Mouse (Mus musculus) CH12.LX (cell line): ENCODE measurements at regions not wholly inside any gene's neighbourhood (a gene's known extent, or its start where the extent isn't known, plus 50 kb on each side); places are given as distances from the start of the nearest gene placed in this dataset.

Experiments
- DNase-seq: peaks from one replicate; pipeline ENCODE4 v3.0.0-alpha.2; 2013; ENCODE audit errors: extremely low read depth
- H3K27ac ChIP-seq: 2 replicates; pipeline ENCODE4 v1.5.1; 2012; ENCODE audit warnings: low read depth, mild to moderate bottlenecking, control low read depth, moderate library complexity; ENCODE audit not compliant: insufficient read depth
- H3K27me3 ChIP-seq: replicated peaks from 2 replicates; pipeline ENCODE3; 2012; ENCODE audit warnings: inconsistent platforms
- H3K36me3 ChIP-seq, 2 experiments: replicated peaks in 1 of 2; 2 replicates each; pipeline versions ENCODE3 to v1.6.1; 2012; ENCODE audit warnings: inconsistent platforms in 1 of 2, low read length in 1 of 2, mild to moderate bottlenecking in 1 of 2, mixed read lengths in 1 of 2, moderate library complexity in 1 of 2; ENCODE audit not compliant: control insufficient read depth in 1 of 2, insufficient read depth in 1 of 2
- H3K4me1 ChIP-seq, 2 experiments: 2 replicates each; pipeline ENCODE4 v1.6.1; 2012; ENCODE audit warnings: inconsistent platforms in 1 of 2, moderate library complexity in 1 of 2; ENCODE audit not compliant: insufficient read depth in 2 of 2, control insufficient read depth in 1 of 2
- H3K4me2 ChIP-seq: 2 replicates; pipeline ENCODE4 v1.6.1; 2012; ENCODE audit warnings: low read depth, mild to moderate bottlenecking, control low read depth; ENCODE audit not compliant: poor library complexity, insufficient read depth, severe bottlenecking
- H3K4me3 ChIP-seq, 3 experiments: fragments of 150-350 bp in 1 of 3; sonication (generic) in 1 of 3; replicated peaks in 1 of 3; 2 replicates each; pipeline versions ENCODE3 to v1.5.1; 2011 to 2012; ENCODE audit warnings: low read depth in 2 of 3, low read length in 2 of 3, mild to moderate bottlenecking in 2 of 3, moderate library complexity in 2 of 3, control low read depth in 1 of 3, improper control_type of control experiment in 1 of 3, inconsistent platforms in 1 of 3, mixed read lengths in 1 of 3; ENCODE audit not compliant: poor library complexity in 1 of 3
- H3K79me2 ChIP-seq: replicated peaks from 2 replicates; pipeline ENCODE4 v1.6.1; 2012; ENCODE audit warnings: mild to moderate bottlenecking, moderate library complexity; ENCODE audit not compliant: control insufficient read depth, poor library complexity, insufficient read depth, severe bottlenecking; ENCODE audit errors: extremely low read depth
- H3K9ac ChIP-seq: 2 replicates; pipeline ENCODE4 v1.6.1; 2012; ENCODE audit warnings: low read depth, mild to moderate bottlenecking, control low read depth, moderate library complexity; ENCODE audit not compliant: insufficient read depth
- H3K9me3 ChIP-seq: replicated peaks from 2 replicates; pipeline ENCODE3; 2012; ENCODE audit warnings: low read length, inconsistent platforms, mixed read lengths
- CHD2 ChIP-seq: IDR thresholded peaks from 2 replicates; pipeline ENCODE4 v1.6.1; 2011; ENCODE audit warnings: low read length, improper control_type of control experiment
- E2F4 ChIP-seq: IDR thresholded peaks from 2 replicates; pipeline ENCODE4 v1.6.1; 2011; ENCODE audit warnings: low read depth, low read length, improper control_type of control experiment; ENCODE audit not compliant: insufficient replicate concordance
- ELF1 ChIP-seq: IDR thresholded peaks from 2 replicates; pipeline ENCODE4 v1.6.1; 2014; ENCODE audit warnings: low read depth, mild to moderate bottlenecking, inconsistent platforms, low read length, improper control_type of control experiment
- ETS1 ChIP-seq: conservative IDR thresholded peaks from 2 replicates; pipeline ENCODE4 v1.6.1; 2012; ENCODE audit warnings: low read depth, mild to moderate bottlenecking, inconsistent platforms, low read length, improper control_type of control experiment, moderate library complexity
- GABPA ChIP-seq: IDR thresholded peaks from 2 replicates; pipeline ENCODE4 v1.6.1; 2012; ENCODE audit warnings: low read depth, low read length, improper control_type of control experiment, inconsistent platforms; ENCODE audit not compliant: insufficient replicate concordance
- JUN ChIP-seq: IDR thresholded peaks from 2 replicates; pipeline ENCODE4 v1.6.1; 2011; ENCODE audit warnings: low read depth, mild to moderate bottlenecking, low read length, improper control_type of control experiment, moderate library complexity; ENCODE audit not compliant: insufficient read depth
- KAT2A ChIP-seq: IDR thresholded peaks from 2 replicates; pipeline ENCODE4 v1.6.1; 2012; ENCODE audit warnings: low read length, improper control_type of control experiment, inconsistent platforms; ENCODE audit not compliant: insufficient replicate concordance
- MAFK ChIP-seq: IDR thresholded peaks from 2 replicates; pipeline ENCODE4 v1.6.1; 2011; ENCODE audit warnings: low read length, improper control_type of control experiment; ENCODE audit not compliant: insufficient replicate concordance
- MAX ChIP-seq: IDR thresholded peaks from 2 replicates; pipeline ENCODE4 v1.6.1; 2011; ENCODE audit warnings: low read length, improper control_type of control experiment
- MAZ ChIP-seq: IDR thresholded peaks from 2 replicates; pipeline ENCODE4 v1.6.1; 2012; ENCODE audit warnings: low read depth, mild to moderate bottlenecking, inconsistent platforms, low read length, improper control_type of control experiment, moderate library complexity
- MXI1 ChIP-seq: IDR thresholded peaks from 2 replicates; pipeline ENCODE4 v1.6.1; 2011; ENCODE audit warnings: mild to moderate bottlenecking, low read depth, low read length, improper control_type of control experiment
- NRF1 ChIP-seq: IDR thresholded peaks from 2 replicates; pipeline ENCODE4 v1.6.1; 2014; ENCODE audit warnings: low read depth, mild to moderate bottlenecking, inconsistent platforms, low read length, improper control_type of control experiment, moderate library complexity
- PAX5 ChIP-seq: IDR thresholded peaks from 2 replicates; pipeline ENCODE4 v1.6.1; 2012; ENCODE audit warnings: low read length, inconsistent platforms, mixed read lengths
- POLR2AphosphoS2 ChIP-seq: IDR thresholded peaks from 2 replicates; pipeline ENCODE4 v1.6.1; 2011; ENCODE audit warnings: low read depth, low read length, improper control_type of control experiment
- RAD21 ChIP-seq: IDR thresholded peaks from 2 replicates; pipeline ENCODE4 v1.6.1; 2011; ENCODE audit warnings: low read depth, mild to moderate bottlenecking, low read length, improper control_type of control experiment, moderate library complexity
- RCOR1 ChIP-seq: conservative IDR thresholded peaks from 2 replicates; pipeline ENCODE4 v1.6.1; 2012; ENCODE audit warnings: low read depth, mild to moderate bottlenecking, inconsistent platforms, low read length, improper control_type of control experiment
- SIN3A ChIP-seq: IDR thresholded peaks from 2 replicates; pipeline ENCODE4 v1.6.1; 2012; ENCODE audit warnings: low read length, improper control_type of control experiment, inconsistent platforms
- TBP ChIP-seq: conservative IDR thresholded peaks from 2 replicates; pipeline ENCODE4 v1.6.1; 2011; ENCODE audit warnings: low read depth, low read length, improper control_type of control experiment
- USF2 ChIP-seq: conservative IDR thresholded peaks from 2 replicates; pipeline ENCODE4 v1.6.1; 2011; ENCODE audit warnings: low read depth, low read length, improper control_type of control experiment
- ZMIZ1 ChIP-seq: IDR thresholded peaks from 2 replicates; pipeline ENCODE4 v1.6.1; 2012; ENCODE audit warnings: low read depth, mild to moderate bottlenecking, inconsistent platforms, low read length, improper control_type of control experiment
- ZNF384 ChIP-seq: IDR thresholded peaks from 2 replicates; pipeline ENCODE4 v1.6.1; 2012; ENCODE audit warnings: low read depth, low read length, improper control_type of control experiment, inconsistent platforms
- dilution Hi-C: fragments of 300-500 bp; cut with MboI; formaldehyde crosslinking; loops from 2 replicates; pipeline ENCODE4 v1.14.3; 2020; ENCODE audit warnings: low sequenced_read_pairs; ENCODE audit not compliant: extremely low pct_unique_long_range_greater_than_20kb, extremely low pct_ligation_motif_present
- in situ Hi-C: fragments of 300-500 bp; cut with MboI; formaldehyde crosslinking; loops from 3 replicates; pipeline ENCODE4 v1.14.3; 2019; ENCODE audit warnings: low sequenced_read_pairs, low pct_ligation_motif_present, low pct_unique_long_range_greater_than_20kb, mixed read lengths

DNA sequence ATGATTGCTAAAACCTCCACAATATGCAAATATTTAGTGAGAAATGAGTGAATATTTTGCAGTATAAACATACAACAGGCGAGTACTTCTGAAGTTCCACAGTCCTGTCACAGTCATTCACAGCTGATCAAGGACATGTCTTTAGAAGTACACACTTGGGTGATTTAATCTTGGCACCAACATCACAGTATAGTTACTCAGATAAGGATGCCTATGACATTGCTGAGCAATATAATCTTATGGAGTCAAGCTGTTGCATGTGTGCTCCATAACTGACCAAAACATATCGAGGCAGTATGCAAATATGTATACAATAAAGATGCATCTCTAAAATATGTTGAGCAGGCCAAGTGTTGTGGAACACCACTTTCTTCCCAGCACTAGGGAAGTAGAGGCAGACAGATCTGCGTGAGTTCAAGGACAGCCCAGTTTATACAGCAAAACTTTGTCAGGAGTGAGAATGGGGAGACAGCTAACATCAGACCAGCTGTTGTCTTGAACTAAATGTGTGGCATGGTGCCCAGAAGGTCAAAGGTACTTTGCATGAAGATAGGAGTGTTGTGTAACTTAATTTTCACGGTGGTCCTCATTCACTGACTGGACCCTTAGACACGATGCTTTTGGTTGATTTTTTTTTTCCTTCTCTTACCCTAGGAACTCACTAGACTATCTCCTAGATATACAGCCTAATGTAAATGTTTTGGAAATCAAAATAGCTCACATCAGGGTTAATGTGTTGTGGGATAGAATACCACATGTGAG is 70.7 kb upstream of the Peli2 start:
- TF ChIP-seq ZNF384 = no peak
- no peak for TF ChIP-seq RCOR1
- TF ChIP-seq PAX5 = no peak
- no peak for TF ChIP-seq MAX
- no peak for TF ChIP-seq MAZ
- no peak for TF ChIP-seq POLR2AphosphoS2
- TF ChIP-seq ELF1 = no peak
- TF ChIP-seq JUN = no peak
- TF ChIP-seq TBP = no peak
- TF ChIP-seq SIN3A = no peak
- TF ChIP-seq MAFK = no peak
- TF ChIP-seq GABPA = no peak
- TF ChIP-seq ETS1 = no peak
- no peak for TF ChIP-seq KAT2A
- TF ChIP-seq ZMIZ1 = no peak
- TF ChIP-seq E2F4 = no peak
- no peak for TF ChIP-seq RAD21
- no peak for TF ChIP-seq USF2
- no peak for TF ChIP-seq MXI1
- TF ChIP-seq, all 38 proteins: peak for 0
- Histone ChIP-seq H3K4me3 (no peak overlapping the region), H3K79me2 (no peaks in the 10 kb centered on the region), H3K4me2 (no peak overlapping the region), H3K27ac (no peak overlapping the region), H3K36me3 (no peaks in the 10 kb centered on the region), H3K9me3 (no peaks in the 10 kb centered on the region), H3K4me1 (no peaks in the 10 kb centered on the region), H3K9ac (no peak overlapping the region), H3K27me3 (no peaks in the 10 kb centered on the region)
- in situ Hi-C loops = no loop called here
- DNase-seq = no peak
- dilution Hi-C loops = no loop called here

DNA sequence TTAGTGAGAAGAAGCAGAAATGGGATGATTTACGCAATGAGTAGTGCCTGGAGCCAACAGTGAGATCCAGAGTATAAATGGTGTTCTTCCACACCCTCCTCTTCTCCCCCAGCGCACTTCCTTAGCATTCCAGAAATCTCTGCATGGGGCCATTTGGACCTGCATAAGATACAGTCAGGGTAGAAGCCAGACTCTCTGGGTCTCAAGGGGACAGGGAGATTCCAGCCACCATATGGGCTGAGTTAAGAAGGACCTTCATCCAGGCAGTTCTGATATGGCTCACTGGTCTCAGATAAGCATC is 70.2 kb upstream of the Peli2 start:
- DNase-seq = no peak
- H3K9me3 ChIP-seq = no peaks in the 10 kb centered on the region
- no peaks in the 10 kb centered on the region for H3K4me1 ChIP-seq
- no peaks in the 10 kb centered on the region for H3K27me3 ChIP-seq
- H3K4me3 ChIP-seq = no peak overlapping the region
- dilution Hi-C loops (no loop called here), in situ Hi-C loops (no loop called here)
- no peak overlapping the region for H3K9ac ChIP-seq
- H3K4me2 ChIP-seq = no peak overlapping the region
- no peak overlapping the region for H3K27ac ChIP-seq
- no peaks in the 10 kb centered on the region for H3K79me2 ChIP-seq
- no peak for TF ChIP-seq PAX5
- TF ChIP-seq CHD2 = no peak
- TF ChIP-seq NRF1 = no peak
- TF ChIP-seq GABPA = no peak
- no peaks in the 10 kb centered on the region for H3K36me3 ChIP-seq
